Mouse (Mus musculus) liver, embryonic 14.5 days (tissue): Measurements from ENCODE around the gene Ltv1.

ENCODE experiments used
- CTCF ChIP-seq: IDR thresholded peaks from 2 replicates; pipeline ENCODE4 v1.5.1; 2016; ENCODE audit warnings: antibody characterized with exemption, low read depth, control low read depth
- EP300 ChIP-seq: IDR thresholded peaks from 2 replicates; pipeline ENCODE4 v1.6.1; 2016; ENCODE audit warnings: antibody characterized with exemption, low read depth

- no peak for TF ChIP-seq CTCF
- no peak for TF ChIP-seq EP300
Measured at GRCm38 (mm10) chr10:13236866-13237265, 43.9 kb upstream of the Ltv1 start.
